11 mouse cellular contexts compared by ENCODE assay signal in the genomic region with DNA sequence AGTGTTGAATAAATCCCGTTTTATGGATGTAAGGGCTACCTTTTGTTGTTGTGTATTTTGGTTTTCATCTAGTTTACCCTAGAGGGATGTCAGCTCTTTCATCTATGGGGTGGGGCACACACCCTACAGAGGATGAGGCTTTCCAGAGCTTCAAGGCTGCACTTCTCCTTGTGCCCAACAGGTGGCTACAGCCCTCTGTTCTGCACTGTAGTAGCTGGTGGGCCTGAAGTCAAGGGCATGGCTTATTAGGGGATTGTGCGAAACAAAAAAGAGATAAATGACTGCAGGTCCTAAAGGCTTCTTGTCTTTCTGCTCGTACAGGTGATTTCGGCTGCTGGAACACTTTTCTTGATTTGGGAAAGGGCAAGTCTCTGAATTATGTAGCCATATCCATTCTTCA. TPM values are rescaled to one million over a fixed set of nuclear protein-coding genes. Genes with fewer than 3 reads are reported as not detected.
A peak's percentile ranks its signal among the peaks of the same experiment; 100 is the strongest.
DNase-seq lines count a peak whose midpoint lies in the region; ATAC-seq and TF ChIP-seq lines count a peak whose summit lies in the region.
"Had no signal": no experiment of that assay in that cellular context is flagged by ENCODE, and none has a peak within 500 bp of the region (broad histone marks: within the 10 kb centered on the region; RNA-seq: fewer than 3 reads in every experiment).

No protein-coding gene starts in this region.

- H3K27me3 ChIP-seq in liver, embryonic 14.5 days (ENCODE audit: control insufficient read depth, insufficient read depth, low read length): no peaks in the 10 kb centered on the region
- no peaks in the 10 kb centered on the region for H3K27me3 ChIP-seq in liver, embryonic 12.5 days (replicated peaks)
- H3K27me3 ChIP-seq: kidney, embryonic 15.5 days; limb, embryonic 15.5 days had no signal

- ATAC-seq in liver, embryonic 14.5 days (ENCODE audit: insufficient read depth): no peak
- no peak for ATAC-seq in liver, embryonic 12.5 days

- 56% methylated on average over 4 of the region's 4 CpGs for WGBS in liver, embryonic 14.5 days (ENCODE audit: insufficient replicate concordance)
- 62% methylated on average over 4 of the region's 4 CpGs for WGBS in liver, embryonic 12.5 days (ENCODE audit: insufficient replicate concordance)

- DNase-seq in adrenal gland, postnatal 14 days: peak; percentile 18
- DNase-seq in adrenal gland, postnatal 10 days: no peak
- no peak for DNase-seq in liver, embryonic 14.5 days (ENCODE audit: low read depth in 3 of 3, low spot score in 3 of 3)
- DNase-seq in ZHBTc4 (ENCODE audit: low read depth, low spot score): peak; percentile 46
- peak; percentile 33 for DNase-seq in naive thymus-derived CD4-positive, alpha-beta T cell, adult 2 months (ENCODE audit: low read depth)
- DNase-seq in cerebellum, postnatal 36 days: no peak
- DNase-seq in layer of hippocampus, postnatal 25 days (ENCODE audit: extremely low spot score in 1 of 2, low spot score in 1 of 2): no peak

- no peak for TF ChIP-seq EP300 in liver, embryonic 14.5 days (IDR thresholded peaks at IDR 0.05; ENCODE audit: low read depth)

- H3K9ac ChIP-seq in liver, embryonic 14.5 days (replicated peaks): no peak overlapping the region
- no peak overlapping the region for H3K9ac ChIP-seq in liver, embryonic 12.5 days
- H3K9ac ChIP-seq: kidney, embryonic 15.5 days; limb, embryonic 15.5 days had no signal

- no peak overlapping the region for H3K4me2 ChIP-seq in liver, embryonic 14.5 days (ENCODE audit: low read depth)
- no peak overlapping the region for H3K4me2 ChIP-seq in liver, embryonic 12.5 days
- H3K4me2 ChIP-seq: kidney, embryonic 15.5 days; limb, embryonic 15.5 days had no signal

- H3K36me3 ChIP-seq in liver, embryonic 14.5 days (replicated peaks; ENCODE audit: control insufficient read depth, insufficient read depth, low read depth): no peaks in the 10 kb centered on the region
- H3K36me3 ChIP-seq in liver, embryonic 12.5 days: no peaks in the 10 kb centered on the region
- H3K36me3 ChIP-seq: kidney, embryonic 15.5 days; limb, embryonic 15.5 days had no signal

- no peaks in the 10 kb centered on the region for H3K4me1 ChIP-seq in liver, embryonic 14.5 days (replicated peaks; ENCODE audit: control insufficient read depth in 2 of 2, insufficient read depth in 2 of 2, low read length in 1 of 2)
- H3K4me1 ChIP-seq in liver, embryonic 12.5 days: no peaks in the 10 kb centered on the region
- H3K4me1 ChIP-seq: limb, embryonic 15.5 days had no signal

- no peak overlapping the region for H3K27ac ChIP-seq in liver, embryonic 14.5 days
- no peak overlapping the region for H3K27ac ChIP-seq in liver, embryonic 12.5 days
- H3K27ac ChIP-seq: kidney, embryonic 15.5 days; limb, embryonic 15.5 days had no signal

- peak; percentile 73 for TF ChIP-seq CTCF in liver, embryonic 14.5 days (IDR thresholded peaks at IDR 0.05; ENCODE audit: low read depth)

- no peak overlapping the region for H3K4me3 ChIP-seq in liver, embryonic 14.5 days (ENCODE audit: insufficient read depth in 1 of 2, low read depth in 2 of 2, low read length in 2 of 2)
- H3K4me3 ChIP-seq in liver, embryonic 12.5 days: no peak overlapping the region
- H3K4me3 ChIP-seq: kidney, embryonic 15.5 days; limb, embryonic 15.5 days had no signal

- no peaks in the 10 kb centered on the region for H3K9me3 ChIP-seq in liver, embryonic 14.5 days (ENCODE audit: control insufficient read depth, low read length)
- no peaks in the 10 kb centered on the region for H3K9me3 ChIP-seq in liver, embryonic 12.5 days (replicated peaks)
- H3K9me3 ChIP-seq: kidney, embryonic 15.5 days; limb, embryonic 15.5 days had no signal

RNA-seq across cellular contexts. Expression of a gene that starts 27.9 kb away (rescaled TPM):
- 0.26 TPM in 1 of 2 replicates, not detected in the other for total RNA-seq in adrenal gland, postnatal 14 days (2021)
- under 1 TPM; 0.15 TPM for total RNA-seq in adrenal gland, postnatal 10 days (2021)
- 0.01 and 0.02 TPM in 2 replicates for polyA plus RNA-seq in liver, embryonic 14.5 days (2012; rRNA removed)
- polyA plus RNA-seq in liver, embryonic 14.5 days (2014; fragmentation: Nextera tagmentation; extraction: Ambion mirVana): not detected in 2 replicates
- polyA plus RNA-seq in liver, embryonic 12.5 days (2016; fragmentation: Nextera tagmentation; extraction: Ambion mirVana): not detected in 2 replicates
- total RNA-seq in layer of hippocampus, postnatal 25 days (2021): 1 to 10 TPM in 1 of 2 experiments, under 1 TPM in 1; 0.42 to 1.2 TPM
- polyA plus RNA-seq: C2C12 had no signal

Comparison
In these comparisons a context has a peak if more than half of its experiments do, and no peak if none do; other contexts are left out.
1. DNase-seq: peak in adrenal gland, postnatal 14 days (single experiment), ZHBTc4 (single experiment) and naive thymus-derived CD4-positive, alpha-beta T cell, adult 2 months (single experiment); none in adrenal gland, postnatal 10 days (single experiment), liver, embryonic 14.5 days (0 of 3), cerebellum, postnatal 36 days (0 of 2) and layer of hippocampus, postnatal 25 days (0 of 2).